Mouse (Mus musculus) forebrain, embryonic 16.5 days (tissue): ENCODE data around the gene Fam189a2. TPM values are rescaled to one million over a fixed set of nuclear protein-coding genes. Genes with fewer than 3 reads are reported as not detected.
A peak's percentile ranks its signal among the peaks of the same experiment; 100 is the strongest.

ENCODE experiments used
- ATAC-seq: fragments of 200-750 bp; cut with Nextera tagmentation; 2 replicates; pipeline ENCODE4 v1.8.0; 2017; ENCODE audit warnings: mild to moderate bottlenecking, moderate library complexity
- H3K27ac ChIP-seq: fragments of 300-500 bp; sonication (generic); 2 replicates; pipeline ENCODE4 v1.5.1; 2014; ENCODE audit warnings: low read length, control low read depth
- H3K27me3 ChIP-seq: fragments of 300-500 bp; sonication (generic); replicated peaks from 2 replicates; pipeline ENCODE4 v1.6.1; 2014; ENCODE audit warnings: low read length; ENCODE audit not compliant: control insufficient read depth, insufficient read depth
- H3K36me3 ChIP-seq: fragments of 300-500 bp; sonication (generic); 2 replicates; pipeline ENCODE4 v1.6.1; 2014; ENCODE audit not compliant: control insufficient read depth, insufficient read depth
- H3K4me1 ChIP-seq: fragments of 300-500 bp; sonication (generic); replicated peaks from 2 replicates; pipeline ENCODE4 v1.6.1; 2014; ENCODE audit warnings: low read length; ENCODE audit not compliant: control insufficient read depth, insufficient read depth
- H3K4me2 ChIP-seq: fragments of 300-500 bp; sonication (generic); 2 replicates; pipeline ENCODE4 v1.6.1; 2014; ENCODE audit warnings: mild to moderate bottlenecking, low read length, control low read depth
- H3K4me3 ChIP-seq: fragments of 300-500 bp; sonication (generic); replicated peaks from 2 replicates; pipeline ENCODE4 v1.5.1; 2014; ENCODE audit warnings: mild to moderate bottlenecking, low read length, control low read depth
- H3K9ac ChIP-seq: fragments of 300-500 bp; sonication (generic); replicated peaks from 2 replicates; pipeline ENCODE4 v1.6.1; 2014; ENCODE audit warnings: low read depth, low read length, control low read depth
- H3K9me3 ChIP-seq: fragments of 300-500 bp; sonication (generic); 2 replicates; pipeline ENCODE4 v1.6.1; 2016; ENCODE audit warnings: low read length; ENCODE audit not compliant: control insufficient read depth
- WGBS: fragments of 180-500 bp; shearing (Covaris S2); extraction: QIAGEN DNeasy Blood & Tissue Kit; methylation state at CpG from one replicate; pipeline ENCODE4 v1.1.7; 2014; 5-methylcytosine and 5-hydroxymethylcytosine counted together
- polyA plus RNA-seq: library from polyadenylated mRNA; unstranded; fragments of >200 nt; fragmentation: Nextera tagmentation; extraction: Ambion mirVana; gene quantifications from 2 replicates; pipeline ENCODE4 v1.2.1, GENCODE M21; 2015

Fam189a2 gene
- polyA plus RNA-seq, 1 experiment from 2014 or later = 1.1 TPM

DNA sequence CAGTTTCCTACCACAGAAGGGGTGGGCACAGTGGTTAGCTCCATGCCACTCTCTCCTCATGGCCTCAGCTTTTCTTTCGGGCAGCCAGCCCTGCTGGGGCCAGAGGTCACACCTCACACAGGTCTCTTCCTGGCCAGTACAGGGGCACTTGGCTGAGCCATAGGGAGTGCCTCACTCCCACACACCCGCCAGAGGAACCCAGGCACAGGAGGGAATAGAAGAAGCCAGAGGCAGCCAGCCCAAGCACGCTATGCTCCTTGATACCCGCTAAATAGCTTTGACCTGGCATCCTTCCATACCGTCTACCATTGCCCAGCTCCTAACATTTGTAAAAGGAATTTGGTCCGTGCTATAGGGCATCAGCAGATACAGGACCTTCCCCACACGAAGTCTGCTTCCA, 70.9 kb downstream of the Fam189a2 start:
- H3K9ac ChIP-seq = no peak overlapping the region
- ATAC-seq = peak; percentile 56
- no peak overlapping the region for H3K4me2 ChIP-seq
- no peaks in the 10 kb centered on the region for H3K27me3 ChIP-seq
- no peak overlapping the region for H3K27ac ChIP-seq
- H3K9me3 ChIP-seq = no peaks in the 10 kb centered on the region
- H3K4me1 ChIP-seq = peaks cover 19% of the 10 kb centered on the region
- no peaks in the 10 kb centered on the region for H3K36me3 ChIP-seq
- WGBS = 19% methylated on average over 7 of the region's 7 CpGs
- no peak overlapping the region for H3K4me3 ChIP-seq

- Histone ChIP-seq H3K9me3 (no peaks in the 10 kb centered on the region), H3K4me1 (peaks cover 19% of the 10 kb centered on the region), H3K27ac (no peak overlapping the region), H3K36me3 (no peaks in the 10 kb centered on the region), H3K4me2 (no peak overlapping the region), H3K27me3 (no peaks in the 10 kb centered on the region), H3K4me3 (no peak overlapping the region), H3K9ac (no peak overlapping the region)
- 39% methylated on average over 6 of the region's 6 CpGs for WGBS
- ATAC-seq = no peak
Measured at GRCm38 (mm10) chr19:23958925-23959324, 71.9 kb downstream of the Fam189a2 start.

DNA sequence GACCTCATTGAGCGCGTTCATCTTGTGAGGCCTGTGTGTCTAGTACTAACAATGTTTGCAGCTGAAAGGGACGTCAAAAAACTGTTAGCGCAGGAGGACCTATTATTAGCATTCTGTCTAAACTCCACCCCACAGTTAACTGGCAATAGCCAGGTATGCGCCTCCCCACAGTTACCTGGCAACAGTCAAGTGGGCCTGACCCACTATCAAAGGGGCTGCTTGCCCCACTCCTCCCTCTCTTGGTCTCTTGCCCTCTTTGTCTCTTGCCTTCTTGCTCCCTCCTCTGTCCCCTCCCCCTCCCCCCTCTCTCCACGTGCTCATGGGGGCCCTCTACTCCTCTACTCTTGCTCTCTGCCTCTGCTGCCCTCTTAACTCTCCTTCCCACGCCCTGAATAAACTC, 73.3 kb downstream of the Fam189a2 start:
- Histone ChIP-seq H3K9ac (no peak overlapping the region), H3K27ac (no peak overlapping the region), H3K4me3 (no peak overlapping the region), H3K9me3 (no peaks in the 10 kb centered on the region), H3K4me1 (peaks cover 19% of the 10 kb centered on the region), H3K36me3 (no peaks in the 10 kb centered on the region), H3K4me2 (no peak overlapping the region), H3K27me3 (no peaks in the 10 kb centered on the region)
- no peak for ATAC-seq
- WGBS = 70% methylated on average over 7 of the region's 7 CpGs

GRCm38 (mm10) chr19:23956299-23956975, 74.4 kb downstream of the Fam189a2 start:
- no peak overlapping the region for H3K27ac ChIP-seq
- WGBS = 76% methylated on average over 17 of the region's 17 CpGs
- H3K9ac ChIP-seq = no peak overlapping the region
- H3K9me3 ChIP-seq = no peaks in the 10 kb centered on the region
- no peaks in the 10 kb centered on the region for H3K27me3 ChIP-seq
- H3K4me3 ChIP-seq = no peak overlapping the region
- no peaks in the 10 kb centered on the region for H3K36me3 ChIP-seq
- ATAC-seq = no peak
- H3K4me2 ChIP-seq = no peak overlapping the region
- H3K4me1 ChIP-seq = peaks cover 19% of the 10 kb centered on the region

DNA sequence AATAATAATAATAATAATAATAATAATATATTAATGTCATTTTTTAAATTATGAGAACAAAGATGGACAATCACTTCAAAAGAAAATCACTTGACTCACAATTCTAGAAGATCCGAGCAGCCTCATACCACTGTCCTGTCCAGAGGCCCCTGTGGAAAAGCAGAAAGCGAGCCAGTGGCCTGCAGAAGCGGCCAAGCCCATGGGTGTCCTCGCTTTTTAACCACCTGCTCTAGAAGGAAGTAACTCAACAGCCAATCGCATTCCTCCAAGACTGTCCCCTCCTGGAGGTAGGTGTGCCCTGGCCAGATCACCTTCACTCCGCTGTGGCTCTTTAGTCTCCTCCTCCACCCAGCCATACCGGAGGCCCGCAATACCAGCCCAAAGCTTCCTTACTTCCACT, 75.4 kb downstream of the Fam189a2 start:
- Histone ChIP-seq H3K4me1 (peaks cover 11% of the 10 kb centered on the region), H3K4me3 (no peak overlapping the region), H3K4me2 (no peak overlapping the region), H3K27me3 (no peaks in the 10 kb centered on the region), H3K9ac (no peak overlapping the region), H3K27ac (no peak overlapping the region), H3K9me3 (no peaks in the 10 kb centered on the region), H3K36me3 (no peaks in the 10 kb centered on the region)
- no peak for ATAC-seq
- WGBS = 94% methylated on average over 8 of the region's 8 CpGs

- ATAC-seq = no peak; the same call in 1 of the 2 replicates
- H3K9ac ChIP-seq = no peak overlapping the region
- no peak overlapping the region for H3K4me3 ChIP-seq
- no peak overlapping the region for H3K4me2 ChIP-seq
- no peaks in the 10 kb centered on the region; the same call in 1 of the 2 replicates for H3K4me1 ChIP-seq
- H3K27me3 ChIP-seq = no peaks in the 10 kb centered on the region
- peaks cover 4% of the 10 kb centered on the region; the same call in 1 of the 2 replicates for H3K36me3 ChIP-seq
- 10% methylated on average over 12 of the region's 12 CpGs for WGBS
- H3K9me3 ChIP-seq = no peaks in the 10 kb centered on the region
- no peak overlapping the region for H3K27ac ChIP-seq
Measured at GRCm38 (mm10) chr19:23948301-23949000, 82.4 kb downstream of the Fam189a2 start.

- H3K4me2 ChIP-seq = no peak overlapping the region
- ATAC-seq = no peak
- WGBS = 14% methylated on average over 4 of the region's 4 CpGs
- H3K4me1 ChIP-seq = no peaks in the 10 kb centered on the region; the same call in 1 of the 2 replicates
- peaks cover 4% of the 10 kb centered on the region; the same call in 1 of the 2 replicates for H3K36me3 ChIP-seq
- no peaks in the 10 kb centered on the region for H3K27me3 ChIP-seq
- H3K9me3 ChIP-seq = no peaks in the 10 kb centered on the region
- no peak overlapping the region for H3K4me3 ChIP-seq
- no peak overlapping the region for H3K9ac ChIP-seq
- no peak overlapping the region for H3K27ac ChIP-seq
Measured at GRCm38 (mm10) chr19:23947871-23948270, 82.9 kb downstream of the Fam189a2 start.

GRCm38 (mm10) chr19:23946751-23947150, 84.1 kb downstream of the Fam189a2 start:
- Histone ChIP-seq H3K27me3 (no peaks in the 10 kb centered on the region), H3K27ac (no peak overlapping the region), H3K4me3 (no peak overlapping the region), H3K9ac (no peak overlapping the region), H3K4me1 (no peaks in the 10 kb centered on the region; the same call in 1 of the 2 replicates), H3K36me3 (peaks cover 4% of the 10 kb centered on the region; the same call in 1 of the 2 replicates), H3K9me3 (no peaks in the 10 kb centered on the region), H3K4me2 (no peak overlapping the region)
- no peak for ATAC-seq
- WGBS = 84% methylated on average over 4 of the region's 4 CpGs

- H3K4me2 ChIP-seq = no peak overlapping the region
- no peak for ATAC-seq
Measured at GRCm38 (mm10) chr19:23946026-23946685, 84.7 kb downstream of the Fam189a2 start.

More at GRCm38 (mm10) chr19:23946026-23946685, 84.7 kb downstream of the Fam189a2 start:
- 87% methylated on average over 6 of the region's 6 CpGs for WGBS
- H3K36me3 ChIP-seq = peaks cover 4% of the 10 kb centered on the region; the same call in 1 of the 2 replicates
- H3K27ac ChIP-seq = no peak overlapping the region
- no peak overlapping the region for H3K9ac ChIP-seq
- no peaks in the 10 kb centered on the region for H3K27me3 ChIP-seq
- H3K4me1 ChIP-seq = no peaks in the 10 kb centered on the region; the same call in 1 of the 2 replicates
- H3K4me3 ChIP-seq = no peak overlapping the region
- H3K9me3 ChIP-seq = no peaks in the 10 kb centered on the region
